Mouse (Mus musculus): ENCODE results near the gene Ankrd10.

Ankrd10 gene

GRCm38 (mm10) chr8:11614126-11614835 is 21.3 kb downstream of the Ankrd10 start:
- DNase-seq (ENCODE audit: low read depth): no peak

GRCm38 (mm10) chr8:11608848-11609247 is 26.7 kb downstream of the Ankrd10 start:
- no peak for DNase-seq (ENCODE audit: low read depth)

- DNase-seq (ENCODE audit: low read depth): peak; percentile 82
Observed at GRCm38 (mm10) chr8:11602006-11602680, 33.4 kb downstream of the Ankrd10 start.

GRCm38 (mm10) chr8:11600301-11600951 is 35.1 kb downstream of the Ankrd10 start:
- peak; percentile 65 for DNase-seq (ENCODE audit: low read depth)

GRCm38 (mm10) chr8:11593222-11593884 is 42.2 kb downstream of the Ankrd10 start:
- DNase-seq (ENCODE audit: low read depth): no peak

GRCm38 (mm10) chr8:11592296-11592695 is 43.3 kb downstream of the Ankrd10 start:
- DNase-seq (ENCODE audit: low read depth): peak; percentile 87

GRCm38 (mm10) chr8:11591837-11592236 is 43.7 kb downstream of the Ankrd10 start:
- DNase-seq (ENCODE audit: low read depth): no peak

- no peak for DNase-seq (ENCODE audit: low read depth)
Observed at GRCm38 (mm10) chr8:11586374-11586745, 49.2 kb downstream of the Ankrd10 start.

GRCm38 (mm10) chr8:11585513-11586373 is 49.8 kb downstream of the Ankrd10 start:
- DNase-seq (ENCODE audit: low read depth): no peak

GRCm38 (mm10) chr8:11575604-11576384 is 59.8 kb downstream of the Ankrd10 start:
- DNase-seq (ENCODE audit: low read depth): peak; percentile 60

- peak; percentile 81 for DNase-seq (ENCODE audit: low read depth)
Observed at GRCm38 (mm10) chr8:11574911-11575603, 60.5 kb downstream of the Ankrd10 start.

GRCm38 (mm10) chr8:11572428-11572827 is 63.1 kb downstream of the Ankrd10 start:
- DNase-seq (ENCODE audit: low read depth): no peak

- no peak for DNase-seq (ENCODE audit: low read depth)
Observed at GRCm38 (mm10) chr8:11571950-11572349, 63.6 kb downstream of the Ankrd10 start.

- no peak for DNase-seq (ENCODE audit: low read depth)
Observed at GRCm38 (mm10) chr8:11570742-11571141, 64.8 kb downstream of the Ankrd10 start.

GRCm38 (mm10) chr8:11569260-11570097 is 66.1 kb downstream of the Ankrd10 start:
- DNase-seq (ENCODE audit: low read depth): no peak

- DNase-seq (ENCODE audit: low read depth): peak; percentile 28
Observed at GRCm38 (mm10) chr8:11568193-11568592, 67.4 kb downstream of the Ankrd10 start.

- peak; percentile 62 for DNase-seq (ENCODE audit: low read depth)
Observed at GRCm38 (mm10) chr8:11564721-11565120, 70.8 kb downstream of the Ankrd10 start.

- peak; percentile 81 for DNase-seq (ENCODE audit: low read depth)
Observed at GRCm38 (mm10) chr8:11564236-11564635, 71.3 kb downstream of the Ankrd10 start.

Data from 416B (cell line).